Mouse (Mus musculus) limb, embryonic 11.5 days (tissue): ENCODE measurements around the gene Tbxas1. TPM values are rescaled to one million over a fixed set of nuclear protein-coding genes. Genes with fewer than 3 reads are reported as not detected.

ENCODE experiments used
- ATAC-seq: fragments of 200-750 bp; cut with Nextera tagmentation; 2 replicates; pipeline ENCODE4 v1.8.0; 2017; ENCODE audit warnings: low read depth; ENCODE audit not compliant: insufficient number of reproducible peaks, low FRiP score, low TSS enrichment
- DNase-seq: peaks from one replicate; pipeline ENCODE4 v3.0.0-alpha.2; 2015; ENCODE audit warnings: low spot score
- H3K27ac ChIP-seq: fragments of 300-500 bp; sonication (generic); replicated peaks from 2 replicates; pipeline ENCODE4 v1.5.1; 2014; ENCODE audit warnings: low read depth, mild to moderate bottlenecking, low read length
- H3K27me3 ChIP-seq: fragments of 300-500 bp; sonication (generic); 2 replicates; pipeline ENCODE4 v1.6.1; 2014; ENCODE audit warnings: mild to moderate bottlenecking, low read length, mixed read lengths; ENCODE audit not compliant: control insufficient read depth, insufficient read depth
- H3K36me3 ChIP-seq: fragments of 300-500 bp; sonication (generic); 2 replicates; pipeline ENCODE4 v1.6.1; 2014; ENCODE audit warnings: mild to moderate bottlenecking, low read length, moderate library complexity, mixed read lengths; ENCODE audit not compliant: control insufficient read depth, insufficient read depth
- H3K4me1 ChIP-seq: fragments of 300-500 bp; sonication (generic); 2 replicates; pipeline ENCODE4 v1.6.1; 2014; ENCODE audit warnings: low read length, mixed read lengths; ENCODE audit not compliant: control insufficient read depth, insufficient read depth
- H3K4me2 ChIP-seq: fragments of 300-500 bp; sonication (generic); 2 replicates; pipeline ENCODE4 v1.6.1; 2014; ENCODE audit warnings: low read depth, mild to moderate bottlenecking, moderate library complexity; ENCODE audit not compliant: severe bottlenecking
- H3K4me3 ChIP-seq: fragments of 300-500 bp; sonication (generic); 2 replicates; pipeline ENCODE4 v1.5.1; 2014; ENCODE audit warnings: low read depth, low read length
- H3K9ac ChIP-seq: fragments of 300-500 bp; sonication (generic); 2 replicates; pipeline ENCODE4 v1.6.1; 2014; ENCODE audit warnings: mild to moderate bottlenecking, low read length
- H3K9me3 ChIP-seq: fragments of 300-500 bp; sonication (generic); 2 replicates; pipeline ENCODE4 v1.6.1; 2016; ENCODE audit warnings: low read length; ENCODE audit not compliant: control insufficient read depth
- WGBS: fragments of 180-500 bp; shearing (Covaris S2); extraction: QIAGEN DNeasy Blood & Tissue Kit; methylation state at CpG from one replicate; pipeline ENCODE4 v1.1.7; 2014; 5-methylcytosine and 5-hydroxymethylcytosine counted together
- polyA plus RNA-seq: library from polyadenylated mRNA; unstranded; fragments of >200 nt; fragmentation: Nextera tagmentation; extraction: Ambion mirVana; gene quantifications from 2 replicates; pipeline ENCODE4 v1.2.1, GENCODE M21; 2014

Tbxas1 gene
- polyA plus RNA-seq, 1 experiment from 2014 or later = 1.3 TPM

GRCm38 (mm10) chr6:38923450-38923849 lies 48.2 kb downstream of the Tbxas1 start:
- Histone ChIP-seq H3K4me2 (no peak overlapping the region), H3K4me3 (no peak overlapping the region), H3K27ac (no peak overlapping the region), H3K9ac (no peak overlapping the region), H3K36me3 (no peaks in the 10 kb centered on the region), H3K9me3 (no peaks in the 10 kb centered on the region), H3K4me1 (no peaks in the 10 kb centered on the region), H3K27me3 (no peaks in the 10 kb centered on the region)
- DNase-seq (no peak), ATAC-seq (no peak)
- 89% methylated on average over 4 of the region's 4 CpGs for WGBS

- no peaks in the 10 kb centered on the region for H3K4me1 ChIP-seq
- no peak overlapping the region for H3K27ac ChIP-seq
- no peaks in the 10 kb centered on the region for H3K27me3 ChIP-seq
- H3K36me3 ChIP-seq = no peaks in the 10 kb centered on the region
- DNase-seq = no peak
- WGBS = 85% methylated on average over 18 of the region's 18 CpGs
- no peak overlapping the region for H3K4me3 ChIP-seq
- H3K9me3 ChIP-seq = no peaks in the 10 kb centered on the region
- H3K9ac ChIP-seq = no peak overlapping the region
- no peak overlapping the region for H3K4me2 ChIP-seq
- no peak for ATAC-seq
Observed at GRCm38 (mm10) chr6:38923870-38924817, 48.9 kb downstream of the Tbxas1 start.

- H3K9me3 ChIP-seq = no peaks in the 10 kb centered on the region
- no peak overlapping the region for H3K9ac ChIP-seq
- no peak overlapping the region for H3K4me2 ChIP-seq
- no peaks in the 10 kb centered on the region for H3K27me3 ChIP-seq
- no peak overlapping the region for H3K4me3 ChIP-seq
- H3K27ac ChIP-seq = no peak overlapping the region
- WGBS = 57% methylated on average over 7 of the region's 7 CpGs
- ATAC-seq (no peak), DNase-seq (peak; percentile 56)
- no peaks in the 10 kb centered on the region for H3K4me1 ChIP-seq
- no peaks in the 10 kb centered on the region for H3K36me3 ChIP-seq
Observed at GRCm38 (mm10) chr6:38925719-38926118, 50.5 kb downstream of the Tbxas1 start.

- 0 out of 2 replicates have a peak, but pooled peaks have one; percentile 41 for ATAC-seq
- H3K4me1 ChIP-seq = no peaks in the 10 kb centered on the region
- H3K27ac ChIP-seq = peak overlapping the region; percentile 63; the same call in 1 of the 2 replicates
- no peaks in the 10 kb centered on the region for H3K27me3 ChIP-seq
- peak; percentile 63 for DNase-seq
- no peak overlapping the region for H3K4me3 ChIP-seq
- 51% methylated on average over 28 of the region's 28 CpGs for WGBS
- peak overlapping the region; percentile 15; the same call in 1 of the 2 replicates for H3K4me2 ChIP-seq
- H3K9ac ChIP-seq = no peak overlapping the region
- H3K9me3 ChIP-seq = no peaks in the 10 kb centered on the region
- no peaks in the 10 kb centered on the region for H3K36me3 ChIP-seq
Observed at GRCm38 (mm10) chr6:38926135-38926962, 51.1 kb downstream of the Tbxas1 start.

GRCm38 (mm10) chr6:38926963-38927361 lies 51.8 kb downstream of the Tbxas1 start:
- DNase-seq (peak; percentile 34), ATAC-seq (peak; percentile 53; the same call in 1 of the 2 replicates)
- Histone ChIP-seq H3K4me3 (no peak overlapping the region), H3K9ac (no peak overlapping the region), H3K4me1 (no peaks in the 10 kb centered on the region), H3K27ac (peak overlapping the region; percentile 63; the same call in 1 of the 2 replicates), H3K4me2 (0 out of 2 replicates have a peak overlapping the region, but pooled peaks have one; percentile 15), H3K27me3 (no peaks in the 10 kb centered on the region), H3K36me3 (no peaks in the 10 kb centered on the region), H3K9me3 (no peaks in the 10 kb centered on the region)
- 28% methylated on average over 13 of the region's 13 CpGs for WGBS

- ATAC-seq = no peak
Observed at GRCm38 (mm10) chr6:38928489-38928888, 53.3 kb downstream of the Tbxas1 start.

GRCm38 (mm10) chr6:38936009-38936408 lies 60.8 kb downstream of the Tbxas1 start:
- Histone ChIP-seq H3K36me3 (no peaks in the 10 kb centered on the region), H3K27ac (no peak overlapping the region), H3K9me3 (no peaks in the 10 kb centered on the region), H3K27me3 (no peaks in the 10 kb centered on the region), H3K4me2 (no peak overlapping the region), H3K4me1 (no peaks in the 10 kb centered on the region), H3K9ac (no peak overlapping the region), H3K4me3 (no peak overlapping the region)
- DNase-seq (no peak), ATAC-seq (no peak)
- WGBS = 69% methylated on average over 2 of the region's 2 CpGs

More at GRCm38 (mm10) chr6:38928489-38928888, 53.3 kb downstream of the Tbxas1 start:
- WGBS = 90% methylated on average over 3 of the region's 3 CpGs
- no peaks in the 10 kb centered on the region for H3K4me1 ChIP-seq
- no peak overlapping the region for H3K4me2 ChIP-seq
- no peak overlapping the region for H3K4me3 ChIP-seq
- no peak overlapping the region for H3K9ac ChIP-seq
- no peaks in the 10 kb centered on the region for H3K9me3 ChIP-seq
- H3K27ac ChIP-seq = no peak overlapping the region
- no peaks in the 10 kb centered on the region for H3K27me3 ChIP-seq
- H3K36me3 ChIP-seq = no peaks in the 10 kb centered on the region
- no peak for DNase-seq

GRCm38 (mm10) chr6:38938421-38938820 lies 63.2 kb downstream of the Tbxas1 start:
- Histone ChIP-seq H3K4me1 (no peaks in the 10 kb centered on the region), H3K9ac (no peak overlapping the region), H3K27me3 (no peaks in the 10 kb centered on the region), H3K4me3 (no peak overlapping the region), H3K9me3 (no peaks in the 10 kb centered on the region), H3K27ac (no peak overlapping the region), H3K36me3 (no peaks in the 10 kb centered on the region), H3K4me2 (no peak overlapping the region)
- WGBS = 77% methylated on average over 6 of the region's 6 CpGs
- ATAC-seq (no peak), DNase-seq (no peak)
